Mouse (Mus musculus): ENCODE results near the gene Adad1. TPM values are rescaled to one million over a fixed set of nuclear protein-coding genes. Genes with fewer than 3 reads are reported as not detected.
A peak's percentile ranks its signal among the peaks of the same experiment; 100 is the strongest.

The Adad1 gene
- 0.40 TPM in 1 of 2 replicates, not detected in the other for polyA plus RNA-seq (2014; fragmentation: Nextera tagmentation; extraction: Ambion mirVana)

DNA sequence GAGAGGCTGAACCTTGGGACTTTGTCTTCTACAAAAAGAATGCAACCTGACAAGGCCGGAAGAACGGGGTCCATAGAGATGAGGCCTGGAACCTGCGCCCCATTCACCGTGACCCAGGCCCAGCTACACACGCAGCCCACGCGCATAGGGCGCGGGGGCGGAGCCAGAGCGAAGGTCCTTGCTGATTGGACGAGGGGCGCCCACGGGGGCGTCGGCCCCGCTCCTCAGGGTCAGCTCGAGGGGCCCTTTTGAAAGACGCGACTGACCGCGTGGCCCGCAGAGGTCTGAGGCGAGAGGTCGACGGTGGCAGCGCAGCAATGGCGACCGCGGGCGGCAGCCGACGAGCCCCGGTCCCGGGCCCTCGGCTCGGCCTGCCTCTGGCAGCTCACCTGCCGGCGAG lies at the start of gene Adad1:
Gene Adad1 (plus strand): TSS at position 122 of the 400 bp plus-strand sequence.
- no peaks in the 10 kb centered on the region for H3K36me3 ChIP-seq (ENCODE audit: control insufficient read depth, insufficient read depth, low read length)
- no peaks in the 10 kb centered on the region for H3K27me3 ChIP-seq (ENCODE audit: control insufficient read depth, insufficient read depth, low read length)
- H3K4me3 ChIP-seq (ENCODE audit: low read length), result peak within 1 kb of the TSS; percentile 22
- no peak within 1 kb of the TSS for H3K9ac ChIP-seq (ENCODE audit: low read depth, low read length)
- 57% methylated on average over 30 of the region's 39 CpGs for WGBS
- H3K9me3 ChIP-seq (ENCODE audit: control insufficient read depth, low read length), result peaks cover 10% of the 10 kb centered on the region
- H3K27ac ChIP-seq (ENCODE audit: low read depth, low read length), result no peak within 1 kb of the TSS
- no peaks in the 10 kb centered on the region for H3K4me1 ChIP-seq (ENCODE audit: control insufficient read depth, insufficient read depth, low read length)
- peak within 1 kb of the TSS; percentile 34; the same call in 1 of the 2 replicates for H3K4me2 ChIP-seq (replicated peaks; ENCODE audit: low read depth, low read length)
- 0 out of 2 replicates have a peak, but pooled peaks have one; percentile 46 for ATAC-seq (ENCODE audit: low FRiP score, low TSS enrichment)

DNA sequence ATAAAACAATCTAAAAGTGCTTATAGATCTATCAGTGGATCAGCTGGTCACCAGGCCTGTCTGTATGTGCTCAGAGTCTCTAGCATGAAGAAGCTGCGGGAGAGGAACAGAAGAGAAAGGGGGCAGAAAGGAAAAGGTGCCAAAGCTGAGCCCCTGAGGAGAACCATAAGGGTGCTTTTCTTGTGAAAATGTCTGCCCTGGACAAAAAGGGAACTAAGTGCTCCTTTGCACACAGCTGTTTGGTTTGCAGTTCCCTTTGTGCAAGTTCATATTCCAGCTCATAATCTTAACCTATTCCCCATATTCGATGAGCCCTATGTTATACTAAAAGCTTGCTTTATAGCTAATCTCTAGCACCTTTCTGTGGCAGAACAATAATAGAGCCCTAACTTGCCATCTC lies 25.3 kb upstream of the Adad1 start:
- no peaks in the 10 kb centered on the region for H3K4me1 ChIP-seq (ENCODE audit: control insufficient read depth, insufficient read depth, low read length)
- peaks cover 30% of the 10 kb centered on the region for H3K36me3 ChIP-seq (ENCODE audit: control insufficient read depth, insufficient read depth, low read length)
- no peak overlapping the region for H3K4me2 ChIP-seq (replicated peaks; ENCODE audit: low read depth, low read length)
- H3K9me3 ChIP-seq (ENCODE audit: control insufficient read depth, low read length), result no peaks in the 10 kb centered on the region
- whole genome bisulfite sequencing, result 95% methylated on average over 2 of the region's 2 CpGs
- H3K4me3 ChIP-seq (ENCODE audit: low read length), result no peak overlapping the region
- H3K27ac ChIP-seq (ENCODE audit: low read depth, low read length), result no peak overlapping the region
- no peaks in the 10 kb centered on the region for H3K27me3 ChIP-seq (ENCODE audit: control insufficient read depth, insufficient read depth, low read length)
- ATAC-seq (ENCODE audit: low FRiP score, low TSS enrichment), result no peak
- no peak overlapping the region for H3K9ac ChIP-seq (ENCODE audit: low read depth, low read length)

DNA sequence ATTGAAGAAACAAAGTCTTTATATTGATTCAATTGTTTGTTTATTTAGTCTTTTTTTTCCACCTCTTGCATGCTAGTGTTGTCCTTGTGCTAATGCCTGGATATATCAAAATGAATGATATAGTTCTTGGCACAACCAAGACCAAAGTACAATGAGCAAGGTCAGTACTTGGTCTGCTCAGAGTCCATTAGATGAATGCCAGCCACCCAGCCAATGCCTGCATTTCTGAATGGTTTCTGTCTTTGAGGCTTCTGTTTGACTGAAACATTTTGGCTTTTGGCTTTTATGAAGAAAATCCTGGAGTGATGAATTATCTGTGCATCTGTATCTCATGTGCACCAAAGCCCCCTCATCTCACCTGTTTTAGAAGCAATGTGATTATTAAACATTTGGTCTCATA lies 23.5 kb upstream of the Adad1 start:
- Histone ChIP-seq H3K36me3 (ENCODE audit: control insufficient read depth, insufficient read depth, low read length) (peaks cover 30% of the 10 kb centered on the region), H3K27me3 (ENCODE audit: control insufficient read depth, insufficient read depth, low read length) (no peaks in the 10 kb centered on the region), H3K4me2 (replicated peaks; ENCODE audit: low read depth, low read length) (no peak overlapping the region), H3K9ac (ENCODE audit: low read depth, low read length) (no peak overlapping the region), H3K9me3 (ENCODE audit: control insufficient read depth, low read length) (no peaks in the 10 kb centered on the region), H3K4me1 (ENCODE audit: control insufficient read depth, insufficient read depth, low read length) (no peaks in the 10 kb centered on the region), H3K4me3 (ENCODE audit: low read length) (no peak overlapping the region), H3K27ac (ENCODE audit: low read depth, low read length) (no peak overlapping the region)
- no peak for ATAC-seq (ENCODE audit: low FRiP score, low TSS enrichment)

DNA sequence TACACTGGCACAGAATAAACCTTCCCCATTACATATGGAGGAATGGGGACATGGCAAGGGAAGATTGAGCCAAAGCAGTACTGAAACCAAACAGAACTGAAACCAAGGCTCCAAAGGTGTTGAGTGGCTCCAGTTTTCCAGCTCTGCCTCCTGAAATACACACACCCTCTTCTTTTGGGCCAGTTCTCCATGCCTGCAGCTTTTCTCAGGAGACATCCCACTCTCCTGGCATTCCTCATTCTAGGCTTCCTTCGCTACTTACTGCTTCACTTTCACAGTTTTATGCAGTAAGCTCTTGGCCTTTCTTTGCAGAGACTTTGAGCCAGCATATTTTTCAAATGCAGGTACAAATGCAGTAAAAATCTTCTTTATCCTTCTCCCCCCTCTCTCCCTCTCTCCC lies 11.8 kb upstream of the Adad1 start:
- no peak for ATAC-seq (ENCODE audit: low FRiP score, low TSS enrichment)
- WGBS, result 95% methylated on average over 1 of the region's 1 CpGs
- Histone ChIP-seq H3K9me3 (ENCODE audit: control insufficient read depth, low read length) (no peaks in the 10 kb centered on the region), H3K27ac (ENCODE audit: low read depth, low read length) (no peak overlapping the region), H3K4me1 (ENCODE audit: control insufficient read depth, insufficient read depth, low read length) (no peaks in the 10 kb centered on the region), H3K36me3 (ENCODE audit: control insufficient read depth, insufficient read depth, low read length) (peaks cover 16% of the 10 kb centered on the region; the same call in 1 of the 2 replicates), H3K4me2 (replicated peaks; ENCODE audit: low read depth, low read length) (no peak overlapping the region), H3K27me3 (ENCODE audit: control insufficient read depth, insufficient read depth, low read length) (no peaks in the 10 kb centered on the region), H3K9ac (ENCODE audit: low read depth, low read length) (no peak overlapping the region), H3K4me3 (ENCODE audit: low read length) (no peak overlapping the region)

DNA sequence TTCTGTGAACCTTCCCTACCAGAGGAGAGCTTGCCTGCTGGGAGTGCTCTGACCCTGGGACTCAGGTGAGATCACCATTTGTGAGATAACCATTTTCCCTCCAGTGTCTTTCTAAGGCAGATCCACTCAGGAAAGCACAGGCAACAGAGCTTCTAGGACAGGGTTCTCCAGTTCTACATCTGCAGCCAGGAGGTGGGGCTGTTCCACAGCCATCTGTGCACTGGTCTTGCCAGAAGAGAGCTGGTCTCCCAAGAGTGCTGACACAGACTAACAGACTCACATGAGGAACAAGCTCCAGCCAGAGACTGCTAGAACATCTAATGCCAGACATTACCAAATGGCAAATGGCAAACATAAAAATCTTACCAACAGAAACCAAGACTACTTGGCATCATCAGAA lies 9.9 kb downstream of the Adad1 start:
- no peak overlapping the region for H3K4me2 ChIP-seq (replicated peaks; ENCODE audit: low read depth, low read length)
- H3K27me3 ChIP-seq (ENCODE audit: control insufficient read depth, insufficient read depth, low read length), result no peaks in the 10 kb centered on the region
- no peak overlapping the region for H3K27ac ChIP-seq (ENCODE audit: low read depth, low read length)
- H3K9ac ChIP-seq (ENCODE audit: low read depth, low read length), result no peak overlapping the region
- H3K4me3 ChIP-seq (ENCODE audit: low read length), result no peak overlapping the region
- H3K36me3 ChIP-seq (ENCODE audit: control insufficient read depth, insufficient read depth, low read length), result no peaks in the 10 kb centered on the region
- ATAC-seq (ENCODE audit: low FRiP score, low TSS enrichment), result no peak
- no peaks in the 10 kb centered on the region for H3K4me1 ChIP-seq (ENCODE audit: control insufficient read depth, insufficient read depth, low read length)
- peaks cover 3% of the 10 kb centered on the region; the same call in 1 of the 2 replicates for H3K9me3 ChIP-seq (ENCODE audit: control insufficient read depth, low read length)

DNA sequence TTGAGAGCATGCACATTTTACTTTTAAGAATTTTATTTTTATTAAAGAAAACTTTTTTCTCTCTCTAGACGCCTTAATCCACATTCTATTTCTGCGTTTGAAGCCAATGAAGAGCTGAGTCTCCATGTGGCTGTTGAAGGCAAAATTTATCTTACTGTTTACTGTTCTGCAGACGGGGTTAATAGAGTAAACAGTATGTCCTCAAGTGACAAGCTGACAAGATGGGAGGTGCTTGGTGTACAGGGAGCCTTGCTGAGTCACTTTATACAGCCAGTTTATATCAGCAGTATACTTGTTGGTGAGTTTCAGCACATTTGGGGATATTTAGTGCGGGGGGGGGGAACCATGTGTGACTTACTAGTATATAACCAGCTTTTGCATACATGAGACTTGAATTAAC lies 21.5 kb downstream of the Adad1 start:
- WGBS, result 78% methylated on average over 4 of the region's 4 CpGs
- Histone ChIP-seq H3K36me3 (ENCODE audit: control insufficient read depth, insufficient read depth, low read length) (no peaks in the 10 kb centered on the region), H3K9me3 (ENCODE audit: control insufficient read depth, low read length) (no peaks in the 10 kb centered on the region), H3K4me1 (ENCODE audit: control insufficient read depth, insufficient read depth, low read length) (no peaks in the 10 kb centered on the region), H3K27ac (ENCODE audit: low read depth, low read length) (no peak overlapping the region), H3K4me3 (ENCODE audit: low read length) (no peak overlapping the region), H3K4me2 (replicated peaks; ENCODE audit: low read depth, low read length) (no peak overlapping the region), H3K9ac (ENCODE audit: low read depth, low read length) (no peak overlapping the region), H3K27me3 (ENCODE audit: control insufficient read depth, insufficient read depth, low read length) (no peaks in the 10 kb centered on the region)
- no peak for ATAC-seq (ENCODE audit: low FRiP score, low TSS enrichment)

DNA sequence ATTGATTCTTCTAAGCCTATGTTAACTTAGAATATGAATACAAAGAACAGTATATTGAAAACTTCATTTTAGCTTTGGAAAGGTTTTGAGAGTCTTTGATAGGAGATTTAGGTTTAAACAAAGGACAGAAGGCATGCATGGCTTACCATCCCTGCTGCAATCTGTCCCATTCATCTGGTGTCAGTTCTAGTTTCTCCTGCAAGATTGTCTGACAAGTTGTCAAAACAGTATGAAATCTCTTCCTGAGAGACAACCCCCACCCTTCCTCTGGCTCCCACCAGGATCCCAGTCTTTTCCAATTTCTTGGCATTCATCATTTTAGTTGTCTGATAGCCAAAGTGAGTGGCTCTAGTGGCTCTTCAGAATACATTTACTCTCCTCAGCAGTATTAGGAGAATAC lies 27.4 kb downstream of the Adad1 start:
- Histone ChIP-seq H3K27ac (ENCODE audit: low read depth, low read length) (no peak overlapping the region), H3K4me2 (replicated peaks; ENCODE audit: low read depth, low read length) (no peak overlapping the region), H3K4me1 (ENCODE audit: control insufficient read depth, insufficient read depth, low read length) (no peaks in the 10 kb centered on the region), H3K36me3 (ENCODE audit: control insufficient read depth, insufficient read depth, low read length) (no peaks in the 10 kb centered on the region), H3K9ac (ENCODE audit: low read depth, low read length) (no peak overlapping the region), H3K4me3 (ENCODE audit: low read length) (no peak overlapping the region), H3K9me3 (ENCODE audit: control insufficient read depth, low read length) (no peaks in the 10 kb centered on the region), H3K27me3 (ENCODE audit: control insufficient read depth, insufficient read depth, low read length) (no peaks in the 10 kb centered on the region)
- ATAC-seq (ENCODE audit: low FRiP score, low TSS enrichment), result no peak

DNA sequence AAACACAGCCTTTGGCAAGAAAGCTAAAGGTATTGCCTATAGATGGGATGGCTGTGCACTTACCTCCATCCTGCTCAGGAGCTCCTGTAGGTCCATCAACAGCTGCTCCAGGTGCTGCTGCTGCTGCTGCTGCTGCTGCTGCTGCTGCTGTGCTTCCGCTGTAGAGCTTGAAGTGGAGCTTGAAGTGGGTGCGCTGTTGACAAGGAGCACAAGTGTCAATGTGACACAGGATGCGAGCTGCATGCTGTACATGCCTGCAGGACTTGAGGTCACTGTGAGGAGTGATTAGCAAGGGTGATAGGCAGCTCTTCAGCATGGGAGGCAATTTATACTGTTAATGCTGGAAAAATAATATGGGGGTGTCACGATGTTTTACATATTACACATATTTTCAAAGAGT lies 62.3 kb downstream of the Adad1 start, which contains the start of gene Il2:
Gene Il2 (minus strand): TSS at position 305 of the 400 bp plus-strand sequence.
- Histone ChIP-seq H3K27me3 (ENCODE audit: control insufficient read depth, insufficient read depth, low read length) (no peaks in the 10 kb centered on the region), H3K9ac (ENCODE audit: low read depth, low read length) (no peak within 1 kb of the TSS), H3K4me2 (replicated peaks; ENCODE audit: low read depth, low read length) (no peak within 1 kb of the TSS), H3K9me3 (ENCODE audit: control insufficient read depth, low read length) (no peaks in the 10 kb centered on the region), H3K4me3 (ENCODE audit: low read length) (no peak within 1 kb of the TSS), H3K36me3 (ENCODE audit: control insufficient read depth, insufficient read depth, low read length) (no peaks in the 10 kb centered on the region), H3K27ac (ENCODE audit: low read depth, low read length) (no peak within 1 kb of the TSS), H3K4me1 (ENCODE audit: control insufficient read depth, insufficient read depth, low read length) (no peaks in the 10 kb centered on the region)
- 72% methylated on average over 4 of the region's 4 CpGs for WGBS
- no peak for ATAC-seq (ENCODE audit: low FRiP score, low TSS enrichment)

DNA sequence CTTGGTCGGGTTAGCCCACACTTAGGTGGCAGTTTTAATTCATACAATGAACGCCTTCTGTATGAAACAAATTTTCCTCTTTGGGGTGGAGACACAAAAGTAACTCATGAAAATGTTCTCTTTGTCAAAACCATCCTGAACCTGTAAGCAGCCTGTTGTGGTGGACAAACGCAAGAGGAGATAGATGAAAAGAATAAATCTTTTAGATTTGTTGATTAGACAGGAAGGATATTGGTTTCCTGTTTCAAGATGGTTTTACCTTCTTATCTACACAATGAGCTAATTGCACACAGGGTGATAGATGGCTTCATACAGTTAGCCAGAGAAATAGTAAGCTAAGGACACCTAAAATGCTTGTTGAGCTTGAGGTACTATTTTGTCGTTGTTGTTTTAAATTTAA lies 62.8 kb downstream of the Adad1 start:
- ATAC-seq (ENCODE audit: low FRiP score, low TSS enrichment), result no peak
- no peaks in the 10 kb centered on the region for H3K27me3 ChIP-seq (ENCODE audit: control insufficient read depth, insufficient read depth, low read length)
- H3K27ac ChIP-seq (ENCODE audit: low read depth, low read length), result no peak overlapping the region
- H3K4me3 ChIP-seq (ENCODE audit: low read length), result no peak overlapping the region
- no peaks in the 10 kb centered on the region for H3K9me3 ChIP-seq (ENCODE audit: control insufficient read depth, low read length)
- no peaks in the 10 kb centered on the region for H3K4me1 ChIP-seq (ENCODE audit: control insufficient read depth, insufficient read depth, low read length)
- WGBS, result 53% methylated on average over 4 of the region's 4 CpGs
- no peaks in the 10 kb centered on the region for H3K36me3 ChIP-seq (ENCODE audit: control insufficient read depth, insufficient read depth, low read length)
- H3K9ac ChIP-seq (ENCODE audit: low read depth, low read length), result no peak overlapping the region
- H3K4me2 ChIP-seq (replicated peaks; ENCODE audit: low read depth, low read length), result no peak overlapping the region

Data from kidney, embryonic 14.5 days (tissue).